Mouse (Mus musculus) lung, adult 2 months (tissue): Measurements from ENCODE around the gene Trpm6.

Experiments
- CTCF ChIP-seq: fragments of 200-500 bp; IDR thresholded peaks from 2 replicates; pipeline ENCODE4 v1.5.1; 2011; ENCODE audit warnings: mild to moderate bottlenecking, low read length, control low read depth; ENCODE audit not compliant: insufficient read depth
- POLR2A ChIP-seq: fragments of 200-500 bp; IDR thresholded peaks from 2 replicates; pipeline ENCODE4 v1.6.1; 2011; ENCODE audit warnings: low read depth, mild to moderate bottlenecking, control low read depth, low read length, borderline replicate concordance; ENCODE audit errors: extremely low read depth

DNA sequence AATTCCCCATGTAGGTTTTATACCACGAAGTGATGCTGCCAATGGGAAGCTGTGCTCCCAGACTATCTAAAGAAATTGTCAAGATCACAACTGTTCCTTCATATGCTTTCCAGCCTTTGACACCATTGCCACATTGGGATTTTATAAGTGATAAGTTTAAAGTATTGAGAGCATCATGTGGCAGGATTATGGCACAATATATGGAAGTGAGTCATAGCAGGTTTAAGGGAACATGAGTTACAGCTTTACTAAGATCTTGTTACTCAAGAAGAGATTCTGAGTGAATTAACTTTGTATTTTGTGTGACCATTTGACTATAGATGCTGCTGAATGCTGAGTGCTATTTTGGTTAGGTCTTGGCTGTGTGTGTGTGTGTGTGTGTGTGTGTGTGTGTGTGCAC, 21.8 kb downstream of the Trpm6 start:
- TF ChIP-seq POLR2A (no peak), CTCF (no peak)
